Mouse (Mus musculus): ENCODE measurements around the gene 4930415L06Rik.

Gene 4930415L06Rik

DNA sequence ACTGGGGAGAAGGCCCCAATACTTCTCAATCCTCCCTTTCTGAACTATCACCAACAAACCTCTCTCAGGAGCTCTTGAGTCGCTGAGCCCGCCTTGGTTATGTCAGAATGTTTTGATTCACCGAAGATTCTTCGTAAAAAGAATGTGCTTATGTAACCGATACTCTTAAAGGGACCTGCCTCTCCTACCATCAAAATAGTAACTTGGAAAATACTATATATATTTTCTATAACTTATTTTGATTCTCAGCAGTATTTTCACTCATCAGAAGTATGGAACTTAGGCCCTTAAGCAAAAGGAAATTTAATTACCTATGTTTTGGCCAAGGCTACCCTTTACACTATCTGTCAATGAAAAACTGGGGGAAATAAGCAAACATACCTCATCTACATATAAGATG is at the start of gene 4930415L06Rik:
TSS of gene 4930415L06Rik (minus strand) at position 101 of the 400 bp plus-strand sequence.
- in situ Hi-C loops (cut with MboI) = no loop called here

DNA sequence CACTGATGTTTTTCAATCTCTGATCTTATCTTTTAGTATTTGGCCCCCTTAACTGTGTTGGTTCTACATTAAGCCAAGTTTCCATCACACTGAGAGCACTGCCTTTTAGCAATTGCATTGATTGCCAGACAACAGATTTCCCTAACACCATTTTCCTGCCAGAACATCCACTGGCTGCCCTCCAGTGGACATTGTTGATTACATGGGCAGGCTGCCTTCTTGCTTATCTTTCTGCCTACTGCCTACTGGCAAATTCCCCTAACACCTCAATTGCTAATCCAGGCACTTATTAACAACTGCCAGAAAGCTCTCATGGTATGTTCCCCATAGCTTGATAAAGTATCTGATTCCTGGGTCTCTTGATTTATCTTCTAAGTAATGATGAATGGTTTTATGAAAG is 46.0 kb upstream of the 4930415L06Rik start:
- in situ Hi-C loops (cut with MboI) = no loop called here

DNA sequence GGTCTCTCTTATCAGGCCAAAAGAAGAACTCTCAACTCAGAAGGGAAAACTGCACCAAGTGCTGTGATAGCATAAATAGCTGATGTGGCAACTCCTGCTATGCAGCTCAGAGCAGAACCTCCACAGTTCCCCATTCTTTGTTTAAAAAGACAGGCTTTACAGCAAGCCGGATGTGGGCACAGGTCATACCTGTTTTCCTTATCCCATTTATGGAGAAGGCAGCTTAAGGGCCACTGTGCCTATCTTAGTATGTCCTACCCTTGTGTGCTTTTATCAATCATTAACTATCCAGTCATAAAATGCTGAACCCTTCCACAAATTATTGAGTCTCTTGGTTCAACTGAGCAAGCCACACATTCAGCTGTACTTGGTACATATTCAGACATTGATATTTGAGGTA is 27.8 kb downstream of the 4930415L06Rik start:
- in situ Hi-C loops (cut with MboI) = no loop called here

All from mature B cell (primary cell).